Mouse (Mus musculus): ENCODE results near the gene Tal1. TPM values are rescaled to one million over a fixed set of nuclear protein-coding genes. Genes with fewer than 3 reads are reported as not detected.

The Tal1 gene
- total RNA-seq, 2 experiments from 2014 or later: 2.1 to 2.4 TPM

DNA sequence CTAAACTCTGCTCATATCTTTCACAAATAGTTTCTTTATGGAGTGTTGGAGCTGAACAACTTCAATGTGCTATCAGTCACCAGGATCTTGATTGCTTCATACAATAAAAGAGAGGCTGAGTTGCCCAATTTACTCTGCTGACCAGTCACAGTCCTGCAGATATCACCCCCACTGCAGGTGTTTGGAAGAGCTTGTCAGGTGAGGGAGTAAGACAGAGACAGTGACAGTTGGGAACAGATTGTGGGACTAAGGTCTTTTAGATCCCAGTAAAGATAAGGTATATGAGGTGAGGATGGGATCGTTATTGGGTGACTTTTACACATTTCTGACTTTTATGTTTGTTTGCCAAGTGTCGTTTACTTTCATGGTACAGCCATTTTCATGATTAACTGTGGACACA lies 54.9 kb downstream of the Tal1 start:
- no peak for DNase-seq

GRCm38 (mm10) chr4:115113266-115113665 lies 57.0 kb downstream of the Tal1 start:
- no peak for DNase-seq

DNA sequence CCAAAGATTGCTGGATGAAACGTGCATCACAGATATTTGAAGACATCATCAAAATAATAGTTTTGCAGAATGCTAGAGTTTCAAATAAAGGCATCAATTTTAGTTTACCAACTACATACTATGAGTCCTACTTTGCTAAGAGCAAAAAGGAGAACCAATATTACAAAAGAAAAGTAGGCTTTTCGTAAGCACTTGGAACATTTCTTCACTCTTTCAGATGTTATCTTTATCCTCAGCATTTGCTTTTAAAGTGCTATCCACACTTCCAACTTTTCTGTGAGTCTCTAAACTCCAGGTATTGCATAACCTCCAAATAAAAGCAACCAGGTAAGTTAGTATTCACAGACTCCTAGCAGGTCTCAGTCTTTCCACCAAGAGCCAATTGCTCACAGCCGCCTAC lies 63.4 kb downstream of the Tal1 start:
- DNase-seq: no peak

- DNase-seq: no peak
Observed at GRCm38 (mm10) chr4:115121162-115121561, 64.9 kb downstream of the Tal1 start.

Other genes with a start within 250 kb of the Tal1 start
- gene Gm12830, start 234.7 kb upstream of the Tal1 start, total RNA-seq (2021): not detected
- gene Foxd2, start 147.6 kb upstream of the Tal1 start, total RNA-seq (2021): 1 to 10 TPM; 1.4 to 1.7 TPM
- not detected for gene Foxe3, start 130.4 kb upstream of the Tal1 start, total RNA-seq (2021)
- gene Cmpk1, start 69.2 kb upstream of the Tal1 start, total RNA-seq (2021): 100 to 1,000 TPM; 126 to 128 TPM
- under 1 TPM; 0.56 to 0.79 TPM for gene Stil, start 56.3 kb upstream of the Tal1 start, total RNA-seq (2021)
- gene Pdzk1ip1, start 32.3 kb downstream of the Tal1 start, total RNA-seq (2021): not detected
- not detected for gene Cyp4x1, start 77.9 kb downstream of the Tal1 start, total RNA-seq (2021)
- not detected for gene Cyp4a29, start 185.7 kb downstream of the Tal1 start, total RNA-seq (2021)
- under 1 TPM in 1 of 2 experiments, not detected in 1; 0.23 TPM for gene Cyp4a12a, start 242.6 kb downstream of the Tal1 start, total RNA-seq (2021)

All from adrenal gland, postnatal 36 days (tissue).